Mouse (Mus musculus) layer of hippocampus, adult 9-11 months (tissue): ENCODE data around the gene Vps37c.

Experiments
- DNase-seq: peaks from one replicate; pipeline ENCODE4 v3.0.0; 2022

Vps37c gene

DNA sequence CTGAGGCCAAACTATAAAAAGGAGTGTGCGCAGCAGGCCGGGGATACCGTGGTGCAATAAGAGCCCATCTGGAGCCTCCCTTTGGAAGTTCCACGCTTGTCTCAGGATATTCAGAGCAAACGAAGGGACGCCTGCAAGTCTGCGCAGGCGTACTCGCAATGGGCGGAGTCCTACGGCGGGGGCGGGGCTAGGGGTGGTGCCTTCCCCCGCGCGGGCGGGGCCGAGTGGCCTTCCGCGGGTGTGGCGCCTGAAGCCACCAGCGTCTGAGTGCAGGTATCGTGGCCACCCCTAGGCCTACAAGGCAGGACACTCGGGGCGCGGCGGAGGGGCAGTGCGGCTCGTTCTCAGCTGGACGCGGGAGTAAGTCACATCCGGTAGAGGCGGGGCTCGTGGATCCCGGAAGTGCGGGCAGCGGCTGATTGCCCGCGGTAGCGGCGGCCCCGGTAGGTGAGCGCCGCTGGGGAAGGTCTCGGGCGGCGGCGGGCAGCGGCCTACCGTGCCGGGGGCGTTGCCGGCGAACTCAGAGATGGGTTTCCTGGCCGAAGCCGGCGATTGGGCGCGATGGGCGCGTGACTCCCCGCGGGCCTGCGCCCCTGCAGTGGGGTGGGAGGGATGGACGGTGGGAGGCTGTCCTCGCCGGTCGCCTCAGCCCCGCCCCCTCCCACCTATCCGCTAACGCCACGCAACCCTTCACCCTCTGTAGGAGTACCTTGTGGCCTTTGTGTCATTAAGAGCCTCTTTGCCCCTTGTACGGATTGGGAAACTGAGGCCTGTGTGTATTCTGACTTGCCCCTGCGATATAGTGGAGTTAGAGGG lies at the start of gene Vps37c:
Gene Vps37c (plus strand): TSS at position 199 of the 816 bp plus-strand sequence.
- DNase-seq: peak; percentile 92

- DNase-seq: no peak
Measured at GRCm38 (mm10) chr19:10640080-10640479, 48.5 kb upstream of the Vps37c start.

GRCm38 (mm10) chr19:10640589-10641378 lies 47.8 kb upstream of the Vps37c start:
- no peak for DNase-seq

- no peak for DNase-seq
Measured at GRCm38 (mm10) chr19:10645616-10646015, 42.9 kb upstream of the Vps37c start.

DNA sequence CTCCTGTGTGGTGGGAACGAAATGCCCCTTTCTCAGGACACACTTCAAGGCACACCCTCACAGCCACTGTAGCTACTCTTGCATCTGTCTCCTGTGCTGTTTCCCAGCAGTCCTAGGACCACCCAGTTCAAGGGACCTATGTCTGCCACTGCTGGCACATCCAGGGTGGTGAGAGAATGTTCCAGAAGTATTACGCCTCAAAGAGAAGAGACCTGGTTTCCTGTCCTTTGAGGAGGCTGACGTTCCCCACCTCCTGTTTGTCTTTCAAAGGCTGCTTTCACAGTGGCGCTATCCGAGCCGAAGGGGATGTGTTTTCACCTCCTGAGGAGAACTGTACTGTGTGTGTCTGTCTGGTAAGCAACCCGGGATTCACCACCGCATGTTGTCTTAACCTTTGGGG lies 40.4 kb upstream of the Vps37c start:
- no peak for DNase-seq

DNA sequence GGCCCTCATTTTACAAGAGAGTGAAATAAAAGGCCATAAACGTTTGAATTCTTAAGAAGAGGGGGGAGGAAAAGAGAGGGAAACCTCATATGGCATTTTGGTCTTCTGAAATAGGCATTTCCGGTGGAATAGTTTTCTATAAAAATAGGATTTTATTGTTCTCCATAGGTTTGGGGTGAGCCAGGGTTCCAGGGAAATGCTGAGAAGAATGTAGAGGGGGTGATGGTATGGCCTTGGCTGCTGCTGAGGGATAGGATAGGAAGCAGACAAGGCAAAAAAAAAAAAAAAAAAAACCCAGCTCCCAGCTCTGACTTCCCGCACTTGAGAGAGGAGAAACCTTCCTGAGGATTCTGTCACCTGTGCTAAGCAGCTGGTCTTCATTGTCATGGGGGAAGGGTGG lies 32.5 kb upstream of the Vps37c start:
- DNase-seq: no peak

GRCm38 (mm10) chr19:10657742-10658141 lies 30.8 kb upstream of the Vps37c start:
- DNase-seq: no peak

GRCm38 (mm10) chr19:10658406-10658805 lies 30.1 kb upstream of the Vps37c start:
- DNase-seq: no peak

DNA sequence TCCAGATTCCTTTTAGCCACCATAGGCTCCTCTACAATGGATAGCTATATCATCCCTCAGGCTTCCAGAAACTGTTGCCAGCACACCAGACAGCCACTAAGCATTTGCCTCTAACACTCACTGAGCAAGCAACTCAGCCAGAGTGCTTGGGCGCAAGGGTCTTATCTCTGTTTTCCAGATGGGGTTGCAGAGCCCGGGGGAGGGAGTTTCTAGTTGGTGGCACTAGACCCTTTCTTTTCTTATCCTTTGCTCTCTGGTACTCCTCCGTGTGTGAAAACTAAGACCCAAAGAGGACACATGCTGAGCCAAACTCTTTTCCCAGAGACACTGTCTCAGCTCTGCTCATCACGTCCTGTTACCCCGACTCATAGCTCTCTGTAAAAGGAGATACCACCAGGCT lies 27.2 kb upstream of the Vps37c start:
- DNase-seq: no peak

DNA sequence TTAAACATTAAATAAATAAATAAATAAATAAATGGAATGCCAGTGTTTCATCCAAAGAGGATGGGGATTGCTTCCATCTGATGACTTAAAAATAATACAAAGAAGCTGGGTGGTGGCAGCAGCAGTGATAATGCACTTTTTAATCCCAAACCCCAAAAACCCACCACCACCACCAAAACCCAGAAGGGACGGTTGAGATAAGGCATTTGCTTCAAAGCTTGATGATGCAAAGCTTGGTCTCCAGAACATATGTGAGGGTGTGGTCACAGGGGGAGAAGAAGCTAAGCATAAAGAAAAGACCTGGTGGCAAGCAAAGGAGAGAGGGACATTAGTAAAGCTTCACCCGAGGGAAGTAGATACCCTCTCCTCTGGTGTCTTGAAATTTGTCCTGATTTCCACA lies 26.6 kb upstream of the Vps37c start:
- no peak for DNase-seq

- no peak for DNase-seq
Measured at GRCm38 (mm10) chr19:10662665-10663064, 25.9 kb upstream of the Vps37c start.

GRCm38 (mm10) chr19:10665093-10665492 lies 23.4 kb upstream of the Vps37c start:
- DNase-seq: no peak

- no peak for DNase-seq
Measured at GRCm38 (mm10) chr19:10665499-10665898, 23.0 kb upstream of the Vps37c start.

DNA sequence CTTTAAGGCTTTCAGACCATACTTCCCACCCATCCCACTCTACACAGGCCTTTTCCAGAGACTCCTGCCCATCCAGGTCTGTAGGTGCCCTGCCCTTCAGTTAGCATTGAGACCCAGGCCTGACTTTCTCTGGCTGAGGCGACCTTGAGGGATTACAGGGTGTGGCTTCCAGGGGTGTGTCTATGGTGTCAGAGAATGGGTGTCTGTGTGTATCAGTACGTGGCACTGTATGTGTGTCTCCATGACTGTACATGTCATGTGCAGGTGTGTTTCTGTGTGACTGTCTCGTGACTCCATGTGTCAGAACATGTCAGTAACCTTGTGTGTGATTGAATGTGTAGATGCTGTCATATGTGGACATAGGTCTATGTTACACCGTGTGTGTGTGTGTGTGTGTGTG lies 17.2 kb upstream of the Vps37c start:
- DNase-seq: no peak

DNA sequence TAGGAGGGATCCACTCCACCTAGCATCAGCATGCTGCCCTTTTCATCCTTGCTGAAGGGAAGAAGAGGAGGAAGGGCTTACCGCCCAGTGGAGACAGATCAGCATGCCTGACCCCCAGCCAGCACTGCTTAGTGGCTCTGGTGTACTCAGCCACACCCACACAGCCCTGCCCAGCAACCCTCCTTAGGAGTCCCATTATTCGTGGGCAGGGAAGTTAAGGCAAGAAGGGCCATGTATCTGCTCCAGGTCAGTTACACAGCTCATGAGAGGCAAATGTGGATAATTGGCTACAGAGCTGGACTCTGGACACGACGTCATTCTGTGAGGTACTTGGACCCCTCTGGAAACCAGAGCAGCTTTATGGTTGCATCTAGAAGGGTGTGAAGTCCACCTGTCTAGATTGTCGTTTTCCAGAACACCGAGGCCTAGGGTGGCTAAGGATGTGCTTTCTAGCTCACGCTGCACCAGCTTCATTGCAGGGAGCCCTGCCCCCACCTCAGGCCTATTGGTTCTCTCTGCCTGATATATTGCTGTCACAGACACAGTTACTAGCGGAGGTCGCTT lies 16.6 kb upstream of the Vps37c start:
- DNase-seq: no peak

- DNase-seq: no peak
Measured at GRCm38 (mm10) chr19:10673275-10673674, 15.3 kb upstream of the Vps37c start.

- no peak for DNase-seq
Measured at GRCm38 (mm10) chr19:10676656-10677055, 11.9 kb upstream of the Vps37c start.

GRCm38 (mm10) chr19:10677915-10678771 lies 10.4 kb upstream of the Vps37c start, which contains the start of gene Pga5:
Gene Pga5 (minus strand): TSS chr19:10678071.
- DNase-seq: peak; percentile 80

GRCm38 (mm10) chr19:10678772-10679067 lies 9.8 kb upstream of the Vps37c start:
- DNase-seq: no peak

GRCm38 (mm10) chr19:10681571-10681970 lies 7.0 kb upstream of the Vps37c start:
- no peak for DNase-seq

DNA sequence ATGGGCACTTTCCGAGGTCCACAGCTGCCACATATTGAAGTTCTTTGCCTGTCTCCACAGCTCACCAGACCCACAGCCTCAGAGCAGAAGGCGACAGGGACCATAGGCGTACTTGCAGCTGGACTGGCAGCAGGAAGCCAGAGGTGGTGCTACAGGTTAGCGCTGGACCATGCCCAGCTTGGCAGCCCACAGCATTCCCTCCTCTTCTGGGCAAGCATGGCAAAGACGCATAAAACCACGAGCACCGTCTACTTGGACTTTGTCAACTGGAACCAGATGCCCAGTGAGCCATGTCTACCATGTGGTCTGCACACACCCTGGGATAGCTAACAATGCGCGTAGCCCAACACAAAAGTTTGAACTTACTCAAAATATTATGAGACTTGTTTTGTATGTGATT lies 3.5 kb upstream of the Vps37c start:
- no peak for DNase-seq

DNA sequence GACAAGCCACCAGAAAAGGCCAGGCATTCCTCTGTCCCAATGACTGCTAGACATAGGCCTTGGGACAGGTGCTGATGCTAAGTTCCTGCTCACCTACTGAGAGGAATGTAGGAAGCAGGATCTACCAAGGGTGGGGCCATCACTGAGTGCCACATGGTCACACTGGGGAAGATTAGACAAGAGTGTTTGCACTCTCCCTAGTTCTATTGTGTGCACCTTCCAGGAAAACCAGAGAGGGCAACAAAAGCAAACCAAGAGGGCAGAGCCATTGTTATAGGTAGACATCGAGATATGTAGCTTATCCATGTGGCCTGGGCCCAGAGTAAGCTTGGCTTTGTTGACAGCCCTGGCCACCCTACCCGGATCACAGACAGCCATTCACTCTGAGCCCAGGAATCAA lies 2.8 kb upstream of the Vps37c start:
- no peak for DNase-seq
